Mouse (Mus musculus): Measurements from ENCODE around the gene Stambp. TPM values are rescaled to one million over a fixed set of nuclear protein-coding genes. Genes with fewer than 3 reads are reported as not detected.

Gene Stambp
- total RNA-seq, 1 experiment from 2014 or later = 6.0 TPM

Other genes with a start within 250 kb of the Stambp start
- gene Mthfd2, start 246.8 kb downstream of the Stambp start, total RNA-seq (2017) = 11.4 and 11.9 TPM in 2 replicates
- 136 and 163 TPM in 2 replicates for gene Mob1a, start 246.7 kb downstream of the Stambp start, total RNA-seq (2017)
- 53.2 and 53.4 TPM in 2 replicates for gene Bola3, start 223.6 kb downstream of the Stambp start, total RNA-seq (2017)
- 13.4 and 20.4 TPM in 2 replicates for gene Tet3, start 113.6 kb downstream of the Stambp start, total RNA-seq (2017)
- 52.6 and 55.5 TPM in 2 replicates for gene Dguok, start 65.8 kb downstream of the Stambp start, total RNA-seq (2017)
- gene Actg2, start 36.5 kb downstream of the Stambp start, total RNA-seq (2017) = not detected in 2 replicates
- not detected in 2 replicates for gene Clec4f, start 83.5 kb upstream of the Stambp start, total RNA-seq (2017)
- gene Cd207, start 105.1 kb upstream of the Stambp start, total RNA-seq (2017) = not detected in 2 replicates
- gene Vax2, start 138.5 kb upstream of the Stambp start, total RNA-seq (2017) = not detected in 2 replicates
- gene Atp6v1b1, start 170.3 kb upstream of the Stambp start, total RNA-seq (2017) = not detected in 2 replicates
- not detected in 2 replicates for gene Ankrd53, start 189.9 kb upstream of the Stambp start, total RNA-seq (2017)
- gene Tex261, start 203.1 kb upstream of the Stambp start, total RNA-seq (2017) = 22.6 and 23.0 TPM in 2 replicates
- gene Nagk, start 222.3 kb upstream of the Stambp start, total RNA-seq (2017) = 9.1 and 18.4 TPM in 2 replicates